Mouse (Mus musculus) mesoderm, embryonic 11.5 days (tissue): ENCODE data around the gene Olfr671.
"Not testable (repeated sequence)": the region's sequence is repeated elsewhere in the genome, so short reads cannot be mapped to it uniquely, and the experiment has no call there.

ENCODE experiments used
- DNase-seq: peaks from one replicate; pipeline ENCODE4 v3.0.0-alpha.2; 2012; ENCODE audit warnings: low read depth, low spot score

Olfr671 gene

DNA sequence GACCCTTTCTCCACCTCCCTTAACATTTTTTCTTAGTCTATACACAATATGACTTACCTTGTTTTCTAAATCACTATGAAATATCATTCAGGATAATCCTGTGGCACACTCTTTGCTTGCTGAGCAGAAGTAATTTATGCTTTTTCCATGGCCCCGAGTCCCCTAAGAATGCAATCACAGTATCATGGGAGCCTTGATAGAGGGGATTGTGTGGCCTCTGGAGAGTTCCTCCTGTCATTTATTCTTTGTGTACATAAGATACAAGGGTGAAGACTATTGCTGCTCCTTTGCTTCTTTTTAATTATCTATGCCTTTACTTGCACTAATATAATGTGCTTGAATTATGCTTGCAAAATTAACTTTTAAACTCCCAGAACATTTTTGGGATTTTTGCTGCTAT is at the start of gene Olfr671:
Olfr671 (minus strand) TSS at position 101 of the 400 bp plus-strand sequence.
- no peak for DNase-seq

DNA sequence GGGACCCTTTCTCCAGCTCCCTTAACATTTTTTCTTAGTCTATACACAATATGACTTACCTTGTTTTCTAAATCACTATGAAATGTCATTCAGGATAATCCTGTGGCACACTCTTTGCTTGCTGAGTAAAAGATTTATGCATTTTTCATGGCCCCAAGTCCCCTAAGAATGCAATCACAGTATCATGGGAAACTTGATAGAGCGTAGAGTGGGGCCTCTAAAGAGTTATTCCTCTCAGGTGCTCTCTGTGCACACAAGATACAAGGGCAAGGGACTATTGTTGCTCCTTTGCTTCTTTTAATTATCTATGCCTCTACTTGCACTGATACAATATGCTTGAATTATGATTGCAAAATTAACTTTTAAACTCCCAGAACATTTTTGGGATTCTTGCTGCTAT is 49.4 kb upstream of the Olfr671 start, which contains the start of gene Olfr675:
Olfr675 (minus strand) TSS at position 101 of the 400 bp plus-strand sequence.
- no peak for DNase-seq

DNA sequence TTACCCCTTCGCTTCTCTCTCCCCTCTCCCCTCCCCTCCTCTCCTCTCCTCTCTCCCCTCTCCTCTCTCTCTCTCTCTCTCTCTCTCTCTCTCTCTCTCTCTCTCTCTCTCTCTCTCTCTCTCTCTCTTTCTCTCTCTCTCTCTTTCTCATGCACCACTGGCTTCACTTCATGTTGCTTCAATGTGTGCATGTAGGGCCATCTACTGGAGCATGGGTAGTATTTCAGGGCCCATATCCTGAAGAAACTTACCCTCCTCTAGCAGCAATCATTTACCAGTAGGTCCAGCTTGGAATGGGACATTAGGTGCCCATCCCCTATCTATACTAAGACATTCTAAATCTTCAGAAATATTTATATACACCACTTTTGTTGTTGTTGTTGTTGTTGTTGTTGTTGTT is 43.6 kb upstream of the Olfr671 start:
- DNase-seq: no peak

DNA sequence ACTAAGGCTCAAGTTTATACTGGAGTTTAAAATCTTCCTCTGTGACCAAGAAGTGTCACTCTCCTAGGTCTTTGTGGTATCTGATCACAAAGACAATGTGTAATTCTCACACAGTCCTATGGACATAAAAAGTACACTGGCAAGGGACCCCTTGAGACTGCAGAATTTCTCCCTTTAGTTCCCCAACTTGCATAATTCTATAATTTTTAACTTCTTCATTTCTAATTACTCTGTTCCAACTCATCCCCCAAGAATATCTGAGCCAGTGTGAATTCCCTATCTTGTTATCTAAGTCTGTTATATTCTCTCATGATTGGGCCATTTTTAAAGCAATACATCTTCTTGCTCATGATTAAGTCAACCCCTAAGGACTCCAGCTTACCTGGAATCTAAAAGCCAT is 23.0 kb upstream of the Olfr671 start, which contains the start of gene Olfr672:
Olfr672 (minus strand) TSS at position 101 of the 400 bp plus-strand sequence.
- no peak for DNase-seq

DNA sequence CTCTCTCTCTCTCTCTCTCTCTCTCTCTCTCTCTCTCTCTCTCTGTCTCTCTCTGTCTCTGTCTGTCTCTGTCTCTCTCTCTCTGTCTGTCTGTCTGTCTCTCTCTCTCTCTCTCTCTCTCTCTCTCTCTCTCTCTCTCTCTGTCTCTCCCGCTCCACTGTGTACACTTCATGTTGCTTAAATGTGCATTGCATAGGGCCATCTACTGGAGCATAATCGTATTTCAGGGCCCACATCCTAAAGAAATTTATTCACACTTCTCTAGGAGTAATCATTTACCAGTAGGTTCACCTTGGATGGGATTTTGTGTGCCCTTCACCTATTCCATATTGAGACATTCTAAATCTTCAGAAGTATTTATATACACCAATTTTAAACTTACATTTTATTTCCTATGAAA is 6.4 kb downstream of the Olfr671 start:
- not testable (repeated sequence) for DNase-seq

DNA sequence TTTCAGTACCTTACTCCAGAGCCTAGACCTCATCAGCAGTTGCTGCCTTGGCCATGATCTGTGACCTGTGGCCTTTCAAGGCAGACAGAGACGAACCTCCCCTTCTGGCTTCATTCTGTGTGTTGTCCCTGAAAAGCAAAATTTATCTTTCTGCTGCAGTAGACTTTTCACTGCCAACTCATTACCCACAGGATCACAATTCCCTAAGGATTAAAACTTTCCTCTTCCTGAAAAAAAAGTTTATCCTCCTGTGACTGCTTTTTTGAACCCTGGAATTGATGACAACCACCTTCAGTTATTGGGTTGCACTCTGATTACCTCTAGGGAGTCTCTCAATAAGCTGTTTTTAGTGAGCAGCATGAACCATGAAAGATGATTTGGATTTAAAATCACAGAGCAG is 16.4 kb downstream of the Olfr671 start, which contains the start of gene Olfr670:
Olfr670 (minus strand) TSS at position 101 of the 400 bp plus-strand sequence.
- no peak for DNase-seq

DNA sequence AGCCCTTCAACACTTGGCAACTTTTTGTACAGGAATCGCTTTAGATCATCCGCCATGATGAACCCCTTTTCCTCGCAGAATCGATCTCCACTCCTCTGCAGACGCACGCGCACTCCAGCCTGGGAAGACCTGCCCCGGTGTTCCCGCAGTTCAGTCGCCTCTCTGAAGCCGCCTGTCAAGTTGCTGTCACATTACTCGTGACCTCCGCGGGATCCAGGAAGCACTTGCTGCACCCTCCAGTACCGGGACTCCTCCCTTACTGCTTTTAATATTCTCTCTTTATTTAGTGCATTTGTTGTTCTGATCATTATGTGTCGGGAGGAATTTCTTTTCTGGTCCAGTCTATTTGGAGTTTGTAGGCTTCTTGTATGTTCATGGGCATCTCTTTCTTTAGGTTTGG is 28.7 kb downstream of the Olfr671 start:
- DNase-seq: not testable (repeated sequence)

DNA sequence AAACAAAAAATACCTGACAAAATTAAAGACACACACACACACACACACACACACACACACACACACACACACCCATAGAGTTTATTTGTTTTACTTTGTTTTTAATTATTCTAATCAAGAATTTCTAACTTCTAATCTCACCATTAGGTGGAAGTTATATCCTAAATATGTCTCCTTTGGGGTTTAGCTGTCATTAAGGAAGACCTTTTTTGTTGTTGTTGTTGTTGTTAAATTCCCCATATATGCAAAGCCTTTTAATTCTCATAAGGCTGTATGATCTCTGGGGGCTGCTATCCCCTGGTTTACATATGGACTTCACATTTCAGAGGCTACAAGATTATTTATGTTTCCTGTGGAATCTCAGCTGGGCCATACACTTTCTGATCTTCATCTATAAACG is 45.0 kb downstream of the Olfr671 start, which contains the start of gene Olfr669:
Olfr669 (plus strand) TSS at position 301 of the 400 bp plus-strand sequence.
- DNase-seq: no peak

DNA sequence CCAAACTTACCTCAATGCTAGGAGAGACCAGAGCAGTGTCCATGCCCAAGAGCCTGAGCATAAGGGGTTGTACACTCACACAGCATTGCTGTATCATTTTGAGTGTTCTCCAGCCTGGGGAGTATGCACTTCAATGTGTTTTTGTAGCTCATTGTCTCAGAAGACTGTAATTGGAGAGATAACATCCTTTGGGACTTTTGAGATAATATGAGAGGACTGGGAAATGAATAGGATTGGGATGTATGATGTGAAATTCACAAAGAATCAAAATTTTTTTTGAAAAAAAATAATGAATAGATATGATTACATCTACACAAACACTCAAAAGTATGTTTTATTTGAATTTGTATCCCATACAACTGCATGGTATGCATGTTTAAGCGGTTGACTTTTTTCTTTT is 51.0 kb downstream of the Olfr671 start, which contains the start of gene Olfr668:
Olfr668 (minus strand) TSS at position 101 of the 400 bp plus-strand sequence.
- DNase-seq: no peak
